Mouse (Mus musculus): ENCODE results near the gene Lmbrd2.

- TF ChIP-seq HCFC1 (IDR thresholded peaks at IDR 0.05; ENCODE audit: borderline replicate concordance, insufficient read depth, low read length) (no peak), CHD2 (IDR thresholded peaks at IDR 0.05; ENCODE audit: low read depth, low read length) (no peak), ZC3H11A (IDR thresholded peaks at IDR 0.05; ENCODE audit: borderline replicate concordance, low read depth, low read length) (no peak)
These were observed 7.5 kb upstream of the Lmbrd2 start for GRCm38 (mm10) chr15:9132693-9133443.

All from ES-E14 (cell line).